Mouse (Mus musculus) neural tube, embryonic 15.5 days (tissue): ENCODE data around the gene Tmc5. TPM values are rescaled to one million over a fixed set of nuclear protein-coding genes. Genes with fewer than 3 reads are reported as not detected.

ENCODE experiments used
- ATAC-seq: fragments of 200-750 bp; cut with Nextera tagmentation; 2 replicates; pipeline ENCODE4 v1.8.0; 2017; ENCODE audit warnings: mild to moderate bottlenecking, moderate TSS enrichment, moderate library complexity; ENCODE audit not compliant: low FRiP score
- H3K27ac ChIP-seq: fragments of 300-500 bp; sonication (generic); replicated peaks from 2 replicates; pipeline ENCODE4 v1.5.1; 2015; ENCODE audit warnings: mild to moderate bottlenecking, inconsistent platforms
- H3K27me3 ChIP-seq: fragments of 300-500 bp; sonication (generic); replicated peaks from 2 replicates; pipeline ENCODE4 v1.6.1; 2015; ENCODE audit warnings: inconsistent platforms
- H3K36me3 ChIP-seq: fragments of 300-500 bp; sonication (generic); 2 replicates; pipeline ENCODE4 v1.6.1; 2015; ENCODE audit warnings: inconsistent platforms
- H3K4me1 ChIP-seq: fragments of 300-500 bp; sonication (generic); 2 replicates; pipeline ENCODE4 v1.6.1; 2015; ENCODE audit warnings: inconsistent platforms
- H3K4me2 ChIP-seq: fragments of 300-500 bp; sonication (generic); 2 replicates; pipeline ENCODE4 v1.6.1; 2015; ENCODE audit warnings: inconsistent platforms, mild to moderate bottlenecking, moderate library complexity
- H3K4me3 ChIP-seq: fragments of 300-500 bp; sonication (generic); replicated peaks from 2 replicates; pipeline ENCODE4 v1.5.1; 2015; ENCODE audit warnings: mild to moderate bottlenecking, inconsistent platforms
- H3K9ac ChIP-seq: fragments of 300-500 bp; sonication (generic); replicated peaks from 2 replicates; pipeline ENCODE4 v1.6.1; 2015; ENCODE audit warnings: mild to moderate bottlenecking, inconsistent platforms
- H3K9me3 ChIP-seq: fragments of 300-500 bp; sonication (generic); replicated peaks from 2 replicates; pipeline ENCODE4 v1.6.1; 2016; ENCODE audit warnings: inconsistent platforms
- WGBS: fragments of 180-500 bp; shearing (Covaris S2); methylation state at CpG from one replicate; pipeline ENCODE4 v1.1.7; 2015; ENCODE audit warnings: mixed read lengths; 5-methylcytosine and 5-hydroxymethylcytosine counted together
- polyA plus RNA-seq: library from polyadenylated mRNA; unstranded; fragments of >200 nt; fragmentation: Nextera tagmentation; extraction: Ambion mirVana; gene quantifications from 2 replicates; pipeline ENCODE4 v1.2.1, GENCODE M21; 2015

The Tmc5 gene
- polyA plus RNA-seq, 1 experiment from 2014 or later: 0.33 TPM

DNA sequence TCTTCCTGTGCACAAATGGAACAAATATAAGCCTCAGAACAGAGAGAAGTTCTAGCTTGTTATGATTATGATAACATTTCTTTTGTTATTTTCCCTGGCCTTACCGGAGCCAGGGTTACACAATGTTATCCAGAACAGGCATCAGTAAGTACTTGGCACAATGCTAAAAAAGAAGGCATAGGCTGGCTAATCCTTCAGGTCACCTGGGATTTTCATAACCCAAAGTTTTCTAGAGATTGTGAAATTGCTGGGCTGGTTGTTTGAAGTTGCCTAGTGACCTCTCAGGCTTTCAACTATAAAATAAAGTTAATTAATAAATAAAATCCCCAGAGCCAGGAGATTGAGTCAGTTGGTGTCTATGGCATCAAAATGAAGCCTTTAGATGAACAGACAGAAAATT is 117.8 kb downstream of the Tmc5 start:
- no peak for ATAC-seq
- H3K4me2 ChIP-seq: no peak overlapping the region
- no peak overlapping the region for H3K4me3 ChIP-seq
- no peaks in the 10 kb centered on the region for H3K27me3 ChIP-seq
- H3K36me3 ChIP-seq: peaks cover 25% of the 10 kb centered on the region
- H3K27ac ChIP-seq: no peak overlapping the region
- H3K9me3 ChIP-seq: no peaks in the 10 kb centered on the region
- H3K4me1 ChIP-seq: peaks cover 15% of the 10 kb centered on the region
- no peak overlapping the region for H3K9ac ChIP-seq
- 91% methylated on average over 1 of the region's 1 CpGs for WGBS

DNA sequence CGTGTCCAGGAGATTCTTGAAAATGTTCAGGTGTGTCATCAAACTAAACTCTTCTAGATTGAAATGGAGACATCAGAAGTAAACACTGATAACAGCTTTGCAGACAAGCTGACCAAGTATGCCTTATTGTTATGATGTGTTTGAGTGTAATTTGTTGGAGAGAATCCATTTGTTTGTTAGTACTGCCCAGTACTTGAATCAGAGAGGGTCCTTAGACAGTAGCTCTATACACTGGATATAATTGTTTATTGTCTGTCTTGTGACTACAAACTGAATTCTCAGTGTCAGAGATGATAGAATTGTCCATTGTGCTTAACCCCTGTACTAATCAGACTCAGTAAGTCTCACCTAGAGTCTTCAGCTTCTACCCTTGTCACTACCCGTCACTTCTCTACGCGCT is 121.0 kb downstream of the Tmc5 start:
- H3K36me3 ChIP-seq: peaks cover 46% of the 10 kb centered on the region
- no peaks in the 10 kb centered on the region for H3K9me3 ChIP-seq
- no peak overlapping the region for H3K4me2 ChIP-seq
- ATAC-seq: no peak
- peaks cover 13% of the 10 kb centered on the region for H3K4me1 ChIP-seq
- H3K4me3 ChIP-seq: no peak overlapping the region
- no peak overlapping the region for H3K9ac ChIP-seq
- H3K27me3 ChIP-seq: no peaks in the 10 kb centered on the region
- H3K27ac ChIP-seq: no peak overlapping the region
- 97% methylated on average over 4 of the region's 4 CpGs for WGBS

DNA sequence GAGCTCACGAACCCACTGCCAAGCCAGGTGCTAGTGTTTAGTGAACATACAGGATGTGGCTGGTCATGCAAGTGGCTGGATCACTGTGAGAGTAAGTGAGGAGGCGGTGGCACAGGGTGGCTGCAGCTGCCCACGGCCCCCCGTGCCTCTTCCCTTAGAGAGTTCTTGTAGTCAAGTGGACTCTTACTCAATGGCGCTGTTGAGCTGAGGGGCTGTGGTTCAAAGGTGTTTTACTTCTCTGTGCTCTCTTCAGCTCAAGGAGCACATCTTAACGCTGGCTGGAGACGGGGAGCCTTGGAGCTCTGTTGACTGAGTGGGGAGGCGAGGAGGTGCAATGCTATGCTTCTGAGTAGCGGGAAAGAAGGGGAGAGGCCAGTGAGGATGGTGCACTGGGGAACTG is 126.8 kb downstream of the Tmc5 start:
- WGBS: 92% methylated on average over 9 of the region's 9 CpGs
- no peaks in the 10 kb centered on the region for H3K4me1 ChIP-seq
- no peak overlapping the region for H3K4me2 ChIP-seq
- no peak for ATAC-seq
- no peaks in the 10 kb centered on the region for H3K9me3 ChIP-seq
- peaks cover 76% of the 10 kb centered on the region for H3K36me3 ChIP-seq
- no peak overlapping the region for H3K27ac ChIP-seq
- H3K4me3 ChIP-seq: no peak overlapping the region
- H3K27me3 ChIP-seq: no peaks in the 10 kb centered on the region
- no peak overlapping the region for H3K9ac ChIP-seq

Other genes starting within 250 kb of the Tmc5 start
- gene Syt17, start 149.1 kb upstream of the Tmc5 start, polyA plus RNA-seq: 23.7 and 24.3 TPM in 2 replicates
- 1.2 and 1.5 TPM in 2 replicates for gene Itpripl2, start 105.3 kb upstream of the Tmc5 start, polyA plus RNA-seq
- gene Coq7, start 63.9 kb upstream of the Tmc5 start, polyA plus RNA-seq: 107 and 113 TPM in 2 replicates
- 5.5 and 6.2 TPM in 2 replicates for gene Tmc7, start 12.6 kb upstream of the Tmc5 start, polyA plus RNA-seq
- gene Gde1, start 108.5 kb downstream of the Tmc5 start, polyA plus RNA-seq: 210 and 240 TPM in 2 replicates
- gene Ccp110, start 115.3 kb downstream of the Tmc5 start, polyA plus RNA-seq: 24.4 and 29.3 TPM in 2 replicates
- 83.2 and 91.9 TPM in 2 replicates for gene Vps35l, start 142.9 kb downstream of the Tmc5 start, polyA plus RNA-seq